ENCODE assay signal across 24 mouse cellular contexts in genomic region chr2:152102369-152102768, GRCm38 (mm10). TPM values are rescaled to one million over a fixed set of nuclear protein-coding genes. Genes with fewer than 3 reads are reported as not detected.
A peak's percentile ranks its signal among the peaks of the same experiment; 100 is the strongest.
DNase-seq lines count a peak whose midpoint lies in the region; ATAC-seq and TF ChIP-seq lines count a peak whose summit lies in the region.
"Had no signal": no experiment of that assay in that cellular context is flagged by ENCODE, and none has a peak within 500 bp of the region (broad histone marks: within the 10 kb centered on the region; RNA-seq: fewer than 3 reads in every experiment).

No protein-coding gene starts in this region.

- 0 out of 2 replicates have a peak overlapping the region, but pooled peaks have one; percentile 9 for H3K27ac ChIP-seq in forebrain, postnatal 0 days (ENCODE audit: low read depth, low read length)
- H3K27ac ChIP-seq in forebrain, embryonic 16.5 days (ENCODE audit: low read length): no peak overlapping the region
- no peak overlapping the region for H3K27ac ChIP-seq in testis, adult 2 months (ENCODE audit: control insufficient read depth, insufficient read depth, low read depth, low read length)
- H3K27ac ChIP-seq: forebrain, embryonic 10.5 days; heart, adult 2 months; liver, embryonic 14.5 days; macrophage; midbrain, embryonic 10.5 days; stomach, postnatal 0 days had no signal

- H3K36me3 ChIP-seq in forebrain, postnatal 0 days (ENCODE audit: insufficient read depth): no peaks in the 10 kb centered on the region
- H3K36me3 ChIP-seq in forebrain, embryonic 16.5 days (ENCODE audit: control insufficient read depth, insufficient read depth): no peaks in the 10 kb centered on the region
- no peaks in the 10 kb centered on the region for H3K36me3 ChIP-seq in testis, adult 2 months (ENCODE audit: control insufficient read depth, insufficient read depth, low read length)

- no peak overlapping the region; the same call in 1 of the 2 replicates for H3K4me3 ChIP-seq in forebrain, postnatal 0 days (ENCODE audit: low read depth, low read length)
- H3K4me3 ChIP-seq in forebrain, embryonic 16.5 days (replicated peaks; ENCODE audit: low read length): no peak overlapping the region
- peak overlapping the region; percentile 73 for H3K4me3 ChIP-seq in testis, adult 2 months (ENCODE audit: control insufficient read depth, low read depth, low read length)
- H3K4me3 ChIP-seq: forebrain, embryonic 10.5 days; heart, adult 2 months; midbrain, embryonic 10.5 days had no signal

- peaks cover 3% of the 10 kb centered on the region; the same call in 1 of the 2 replicates for H3K4me1 ChIP-seq in forebrain, postnatal 0 days (ENCODE audit: insufficient read depth)
- H3K4me1 ChIP-seq in forebrain, embryonic 16.5 days (replicated peaks; ENCODE audit: control insufficient read depth, insufficient read depth, low read length): peaks cover 12% of the 10 kb centered on the region
- H3K4me1 ChIP-seq in testis, adult 2 months (ENCODE audit: control insufficient read depth, insufficient read depth, low read length): peaks cover 3% of the 10 kb centered on the region

- TF ChIP-seq POLR2A in testis, adult 2 months (IDR thresholded peaks at IDR 0.05; ENCODE audit: control insufficient read depth, low read depth, low read length): no peak

- no peak overlapping the region for H3K9ac ChIP-seq in forebrain, postnatal 0 days
- H3K9ac ChIP-seq in forebrain, embryonic 16.5 days (replicated peaks; ENCODE audit: low read depth, low read length): no peak overlapping the region
- H3K9ac ChIP-seq: liver, embryonic 14.5 days had no signal

- DNase-seq in forebrain, postnatal 0 days: no peak
- peak; percentile 37 to 45 for DNase-seq in layer of hippocampus, postnatal 36 days
- DNase-seq in layer of hippocampus, adult 11-12 months (ENCODE audit: low spot score): no peak
- no peak for DNase-seq in testis, postnatal 10 days (ENCODE audit: low spot score)
- DNase-seq in embryo, embryonic 10 days (ENCODE audit: low spot score): no peak
- DNase-seq: adrenal gland, adult 8-10 months; gastrocnemius, postnatal 25 days; heart, adult 2 months; heart, postnatal 36 days; kidney, adult 8-10 months; kidney, postnatal 14 days; thymus, postnatal 14 days had no signal

- no peaks in the 10 kb centered on the region for H3K9me3 ChIP-seq in forebrain, postnatal 0 days (ENCODE audit: low read length)
- no peaks in the 10 kb centered on the region for H3K9me3 ChIP-seq in forebrain, embryonic 16.5 days (ENCODE audit: control insufficient read depth, low read length)
- H3K9me3 ChIP-seq: forebrain, embryonic 10.5 days; midbrain, embryonic 10.5 days had no signal

- no peak overlapping the region for H3K4me2 ChIP-seq in forebrain, postnatal 0 days (ENCODE audit: low read depth)
- no peak overlapping the region for H3K4me2 ChIP-seq in forebrain, embryonic 16.5 days (ENCODE audit: low read length)

- WGBS in forebrain, postnatal 0 days: 65% methylated on average over 6 of the region's 6 CpGs
- WGBS in forebrain, embryonic 16.5 days: 64% methylated on average over 6 of the region's 6 CpGs

- H3K27me3 ChIP-seq in forebrain, postnatal 0 days (ENCODE audit: insufficient read depth, low read length): no peaks in the 10 kb centered on the region
- no peaks in the 10 kb centered on the region for H3K27me3 ChIP-seq in forebrain, embryonic 16.5 days (replicated peaks; ENCODE audit: control insufficient read depth, insufficient read depth, low read length)
- H3K27me3 ChIP-seq in testis, adult 2 months (ENCODE audit: control insufficient read depth, insufficient read depth, low read length): no peaks in the 10 kb centered on the region
- H3K27me3 ChIP-seq: Patski had no signal

- TF ChIP-seq CTCF in forebrain, postnatal 0 days (IDR thresholded peaks at IDR 0.05; ENCODE audit: low read depth): peak; percentile 22
- TF ChIP-seq CTCF in testis, adult 2 months (IDR thresholded peaks at IDR 0.05; ENCODE audit: control insufficient read depth, insufficient read depth, insufficient replicate concordance, low read depth, low read length): no peak

- no peak for ATAC-seq in forebrain, postnatal 0 days
- ATAC-seq in forebrain, embryonic 16.5 days: no peak
- ATAC-seq: Patski had no signal

RNA-seq across cellular contexts. Expression of gene Srxn1, which starts 2.9 kb away (rescaled TPM):
- 18.4 and 27.3 TPM in 2 replicates for total RNA-seq in forebrain, postnatal 0 days (2014; rRNA removed)
- 11.9 and 16.4 TPM in 2 replicates for polyA plus RNA-seq in forebrain, postnatal 0 days (2015; fragmentation: Nextera tagmentation; extraction: Ambion mirVana)
- 11.4 and 13.6 TPM in 2 replicates for polyA plus RNA-seq in forebrain, embryonic 16.5 days (2015; fragmentation: Nextera tagmentation; extraction: Ambion mirVana)
- 10 to 100 TPM; 71.6 to 77.6 TPM for total RNA-seq in layer of hippocampus, postnatal 36 days (2021)
- polyA plus RNA-seq in testis, adult 2 months (2012; rRNA removed): 131 and 135 TPM in 2 replicates

RNA-seq across cellular contexts. Expression of gene Scrt2, which starts 21.0 kb away (rescaled TPM):
- total RNA-seq in forebrain, postnatal 0 days (2014; rRNA removed): 7.4 and 8.5 TPM in 2 replicates
- polyA plus RNA-seq in forebrain, postnatal 0 days (2015; fragmentation: Nextera tagmentation; extraction: Ambion mirVana): 3.7 and 4.3 TPM in 2 replicates
- polyA plus RNA-seq in forebrain, embryonic 16.5 days (2015; fragmentation: Nextera tagmentation; extraction: Ambion mirVana): 16.9 and 17.2 TPM in 2 replicates
- 10 to 100 TPM; 25.1 to 27.1 TPM for total RNA-seq in layer of hippocampus, postnatal 36 days (2021)
- 0.19 and 0.21 TPM in 2 replicates for polyA plus RNA-seq in testis, adult 2 months (2012; rRNA removed)
- total RNA-seq: gastrocnemius, postnatal 25 days; heart, adult 2 months; heart, postnatal 36 days; monocyte, adult 5-6 weeks had no signal
- polyA plus RNA-seq: heart, adult 2 months; heart, embryonic 14.5 days; inflammation-experienced regulatory T-cells, adult 6 months; lung, embryonic 16.5 days; macrophage; Patski; stomach, postnatal 0 days had no signal

RNA-seq across cellular contexts. Expression of gene Tcf15, which starts 41.0 kb away (rescaled TPM):
- 1.6 TPM in 1 of 2 replicates, not detected in the other for total RNA-seq in forebrain, postnatal 0 days (2014; rRNA removed)
- polyA plus RNA-seq in forebrain, postnatal 0 days (2015; fragmentation: Nextera tagmentation; extraction: Ambion mirVana): 0.69 and 1.1 TPM in 2 replicates
- polyA plus RNA-seq in forebrain, embryonic 16.5 days (2015; fragmentation: Nextera tagmentation; extraction: Ambion mirVana): 1.3 and 1.5 TPM in 2 replicates
- total RNA-seq in layer of hippocampus, postnatal 36 days (2021): 1 to 10 TPM; 2.9 to 4.3 TPM
- polyA plus RNA-seq in testis, adult 2 months (2012; rRNA removed): 0.53 and 0.96 TPM in 2 replicates
- total RNA-seq: monocyte, adult 5-6 weeks had no signal
- polyA plus RNA-seq: inflammation-experienced regulatory T-cells, adult 6 months; macrophage; Patski had no signal

Comparison
In these comparisons a context has a peak if more than half of its experiments do, and no peak if none do; other contexts are left out.
1. DNase-seq: peak in layer of hippocampus, postnatal 36 days (2 of 2); none in forebrain, postnatal 0 days (single experiment), layer of hippocampus, adult 11-12 months (single experiment), testis, postnatal 10 days (single experiment) and embryo, embryonic 10 days (single experiment).